Mouse (Mus musculus) c-Kit-negative CD71-positive TER-119-positive erythroid progenitor cells, embryonic 14.5 days (primary cell): ENCODE measurements around the gene Crcp.

Experiments used
- DNase-seq: peaks from one replicate; pipeline ENCODE4 v3.0.0-alpha.2; 2013; ENCODE audit warnings: low read depth, low spot score

Crcp gene

GRCm38 (mm10) chr5:130029142-130029897, at the start of gene Crcp, which contains the start of gene Asl:
Gene Crcp (plus strand): TSS chr5:130029290.
Gene Asl (minus strand): TSS chr5:130029247.
- peak; percentile 65 for DNase-seq

GRCm38 (mm10) chr5:129980216-129980615, 48.9 kb upstream of the Crcp start:
- no peak for DNase-seq

DNA sequence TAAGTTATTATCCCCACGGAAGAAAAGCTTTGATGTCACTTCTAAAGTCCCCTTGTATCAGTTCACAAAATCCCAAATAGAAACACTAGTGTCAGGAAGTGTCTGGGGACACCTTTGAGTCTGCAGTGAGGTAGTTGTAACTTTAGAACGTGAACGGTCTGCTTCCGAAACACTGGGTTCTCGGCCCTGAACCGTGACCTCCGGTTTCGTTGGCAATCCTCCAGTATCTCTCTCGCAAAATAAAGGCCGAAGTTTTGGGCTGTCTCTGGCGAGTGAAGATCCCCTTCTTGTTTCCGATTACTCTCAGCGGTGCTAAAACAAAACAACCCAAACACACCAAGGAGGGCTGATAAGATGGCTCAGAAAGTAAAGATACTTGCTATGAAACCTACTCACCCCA, 39.7 kb upstream of the Crcp start:
- no peak for DNase-seq

- DNase-seq = no peak
These were observed 37.2 kb upstream of the Crcp start for GRCm38 (mm10) chr5:129991898-129992297.

DNA sequence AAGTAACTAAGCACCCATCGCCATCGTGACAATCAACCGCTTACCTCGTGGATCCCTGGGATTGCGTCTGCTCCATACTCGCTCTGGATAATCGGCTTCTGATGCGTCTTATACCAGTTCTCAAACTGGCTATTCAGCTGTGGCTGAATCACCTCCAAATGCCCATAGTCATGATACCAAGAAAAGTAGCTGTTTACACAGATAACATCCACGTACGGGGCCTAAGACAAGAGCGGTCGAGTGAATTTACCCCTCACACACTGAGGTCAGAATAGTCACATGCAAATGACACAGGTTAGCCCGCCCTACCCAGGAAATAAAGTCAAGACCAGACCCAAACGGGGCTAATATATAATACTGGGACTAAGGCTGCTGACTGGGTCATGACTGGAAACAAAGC, 35.7 kb upstream of the Crcp start:
- DNase-seq = no peak

DNA sequence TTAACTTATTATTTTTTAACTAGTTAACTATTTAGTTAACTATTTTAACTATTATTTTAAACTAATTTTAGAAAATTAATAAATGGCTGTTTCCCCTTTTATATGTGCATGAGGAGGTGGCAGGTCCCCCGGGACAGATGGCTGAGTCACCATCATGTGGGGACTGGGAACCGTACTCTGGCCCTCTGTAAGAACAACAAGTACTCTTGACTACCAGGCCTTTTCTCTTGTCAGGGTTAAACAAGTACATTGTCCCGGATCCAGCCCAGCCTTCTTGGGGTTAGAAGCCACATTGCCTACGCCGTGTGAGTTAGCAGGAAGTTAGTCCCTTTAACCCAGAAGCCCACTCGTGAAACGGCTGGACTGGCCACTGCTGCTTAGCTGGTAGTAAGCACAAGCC, 34.1 kb upstream of the Crcp start:
- no peak for DNase-seq

DNA sequence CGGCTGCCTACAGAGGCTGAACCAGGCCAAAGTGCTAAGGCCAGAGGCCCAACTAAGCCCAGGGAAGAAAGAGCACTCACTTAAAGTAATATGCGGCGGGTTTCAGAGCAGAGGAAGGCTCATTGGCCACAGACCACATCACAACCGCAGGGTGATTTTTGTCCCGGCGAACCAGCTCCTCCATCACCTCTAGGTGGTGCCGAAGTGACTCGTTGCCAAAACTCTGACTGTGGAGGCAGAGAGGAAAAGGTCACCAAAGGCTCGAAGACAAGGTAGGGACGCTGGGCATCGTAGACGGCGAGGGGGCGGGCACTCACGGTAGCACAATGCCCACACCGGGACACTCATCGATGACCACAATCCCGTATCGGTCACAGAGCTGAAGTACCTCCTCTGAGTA, 31.4 kb upstream of the Crcp start:
- DNase-seq = no peak

DNA sequence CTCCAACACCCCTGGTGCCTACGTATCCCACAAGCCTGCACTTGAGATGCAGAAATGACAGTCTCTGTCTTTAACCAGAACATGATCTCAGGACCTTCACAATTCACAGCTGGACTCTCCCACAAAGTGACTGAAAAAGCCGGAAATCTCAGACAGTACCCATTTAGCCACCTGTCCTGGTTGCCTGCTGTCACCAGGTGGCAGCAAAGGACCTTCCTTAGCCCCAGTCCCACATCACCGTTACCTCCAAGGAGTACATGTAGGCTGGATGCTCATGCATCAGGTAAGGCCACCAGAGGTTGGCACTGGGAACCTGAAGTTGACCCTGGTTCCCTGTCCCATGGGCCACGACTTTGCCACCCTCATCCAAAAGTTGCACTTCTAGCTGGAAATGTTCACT, 30.0 kb upstream of the Crcp start:
- DNase-seq = no peak

GRCm38 (mm10) chr5:130000735-130001134, 28.4 kb upstream of the Crcp start:
- DNase-seq = no peak

DNA sequence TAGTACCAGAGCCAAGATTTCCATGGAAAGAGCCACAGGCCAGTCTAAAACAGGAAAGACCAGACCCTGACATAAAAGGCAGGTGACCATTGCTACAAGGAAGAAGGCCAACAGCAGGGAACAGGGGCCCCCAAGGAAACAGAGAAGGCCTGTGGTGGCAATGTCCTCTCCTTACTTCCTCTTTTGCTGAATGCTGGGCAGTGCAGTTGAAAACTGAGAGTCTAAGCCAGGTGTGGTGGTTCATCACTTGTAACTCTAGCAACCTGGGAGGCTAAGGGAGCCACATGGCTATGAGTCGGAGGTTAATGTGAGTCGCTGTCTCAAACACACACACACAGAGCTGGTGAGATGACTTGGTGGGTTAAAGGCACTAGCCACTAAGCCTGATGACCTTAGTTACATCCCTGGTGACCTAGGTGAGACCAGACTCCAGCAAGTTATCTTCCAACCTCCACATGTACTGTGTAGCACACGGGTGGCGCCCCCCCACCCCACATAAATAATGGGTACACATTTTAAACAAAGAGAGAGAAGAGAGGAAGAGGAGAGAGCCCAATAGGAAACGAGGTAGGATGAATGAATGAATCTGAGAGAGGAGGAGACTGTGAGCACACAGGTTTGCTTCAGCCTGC, 27.6 kb upstream of the Crcp start:
- no peak for DNase-seq

DNA sequence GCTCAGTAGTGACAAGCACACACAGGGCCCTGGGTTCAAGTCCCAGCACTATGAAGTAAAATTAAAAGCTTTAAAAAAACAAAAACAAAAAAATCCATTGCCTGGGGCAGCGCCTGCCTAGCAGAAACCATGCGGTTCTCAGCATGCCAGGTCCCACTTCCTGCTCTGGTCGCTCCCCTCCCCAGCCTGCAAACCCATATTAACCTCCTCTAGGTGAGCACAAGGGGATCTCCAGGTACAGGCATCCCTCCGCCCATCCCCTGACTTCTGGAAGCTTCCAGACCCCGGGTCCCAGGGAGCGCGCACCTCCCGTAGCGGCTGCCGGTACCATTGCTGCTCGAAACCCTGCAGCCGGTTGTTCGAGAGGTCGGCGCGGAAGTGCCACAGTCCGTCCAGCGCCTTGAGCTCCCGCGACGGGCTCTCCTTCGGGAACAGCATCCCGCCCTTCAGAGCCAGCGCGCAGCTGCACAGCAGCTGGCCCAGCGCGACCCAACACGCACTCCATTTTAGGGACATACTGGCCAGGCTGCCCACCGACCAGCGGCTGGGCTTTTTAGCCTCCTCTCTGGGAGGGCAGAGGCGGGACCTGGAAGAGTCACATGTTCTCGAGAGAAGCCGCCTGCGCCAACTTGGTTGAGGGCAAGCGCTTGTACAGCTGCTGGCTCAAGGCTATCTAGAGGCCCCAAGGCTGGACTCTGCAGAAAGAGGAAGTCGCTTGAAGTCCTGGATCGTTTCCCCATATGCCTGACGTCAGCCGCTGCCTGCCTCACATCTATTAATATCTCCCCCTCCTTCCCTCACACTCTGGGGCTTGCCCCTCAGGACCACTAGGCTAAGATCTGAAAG, 26.6 kb upstream of the Crcp start, which contains the start of gene Gusb:
Gene Gusb (minus strand): TSS at position 749 of the 846 bp plus-strand sequence.
- no peak for DNase-seq

- DNase-seq = no peak
These were observed 25.9 kb upstream of the Crcp start for GRCm38 (mm10) chr5:130003229-130003628.

DNA sequence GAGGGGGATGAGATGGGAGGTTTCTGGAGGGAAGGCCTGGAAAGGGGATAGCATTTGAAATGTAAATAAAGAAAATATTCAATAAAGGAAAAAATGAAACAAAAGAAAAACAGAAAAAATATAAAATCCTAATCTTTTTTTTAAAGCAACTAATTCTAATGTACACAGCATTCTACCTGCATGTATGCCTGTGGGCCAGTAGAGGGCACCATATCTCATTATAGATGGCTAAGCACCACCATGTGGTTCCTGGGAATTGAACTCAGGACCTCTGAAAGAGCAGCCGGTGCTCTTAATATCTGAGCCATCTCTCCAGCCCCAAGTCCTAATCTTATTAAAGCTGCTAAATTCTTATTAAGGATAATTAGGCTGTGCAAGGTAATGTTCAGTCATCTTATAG, 21.7 kb upstream of the Crcp start:
- DNase-seq = no peak

- DNase-seq = no peak
These were observed 21.0 kb upstream of the Crcp start for GRCm38 (mm10) chr5:130008034-130008590.

- DNase-seq = no peak
These were observed 19.3 kb upstream of the Crcp start for GRCm38 (mm10) chr5:130009784-130010183.

- no peak for DNase-seq
These were observed 18.1 kb upstream of the Crcp start for GRCm38 (mm10) chr5:130010961-130011360.

DNA sequence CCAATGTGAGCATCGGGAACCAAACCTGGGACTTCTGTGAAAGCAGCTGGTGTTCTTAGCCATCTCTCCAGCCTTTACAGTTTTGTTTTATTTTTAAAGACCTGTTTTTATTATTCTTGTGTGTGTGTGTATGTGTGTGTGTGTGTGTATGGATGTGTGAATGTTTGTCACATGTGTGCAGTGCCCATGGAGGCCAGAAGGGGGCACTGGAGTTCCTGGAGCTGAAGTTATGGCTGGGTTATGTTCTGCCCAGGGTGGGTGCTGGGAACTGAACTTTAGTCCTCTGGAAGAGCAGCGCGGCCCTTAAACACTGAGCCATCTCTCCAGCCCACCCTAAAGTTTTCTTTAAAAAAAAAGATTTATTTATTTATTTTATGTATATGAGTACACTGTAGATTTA, 14.0 kb upstream of the Crcp start:
- no peak for DNase-seq

DNA sequence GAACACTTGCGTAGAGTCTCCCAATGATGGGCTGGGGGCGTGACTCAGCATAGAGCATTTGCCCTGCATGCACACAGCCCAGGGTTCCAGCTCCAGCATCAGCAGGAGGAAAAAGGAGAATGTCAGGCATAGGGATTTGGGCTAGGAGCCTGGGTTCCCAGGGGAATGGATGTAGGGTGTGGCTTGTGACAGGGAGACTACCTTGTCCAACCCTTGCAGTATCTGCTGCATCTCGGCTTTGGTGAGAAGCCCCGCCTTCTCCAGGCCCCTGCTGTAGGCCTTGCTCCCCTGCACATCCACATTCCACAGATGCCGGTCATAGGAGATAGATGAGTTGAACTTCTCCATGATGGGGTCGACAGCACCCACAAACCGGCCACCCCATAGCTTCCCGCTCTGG, 9.6 kb upstream of the Crcp start:
- DNase-seq = no peak

DNA sequence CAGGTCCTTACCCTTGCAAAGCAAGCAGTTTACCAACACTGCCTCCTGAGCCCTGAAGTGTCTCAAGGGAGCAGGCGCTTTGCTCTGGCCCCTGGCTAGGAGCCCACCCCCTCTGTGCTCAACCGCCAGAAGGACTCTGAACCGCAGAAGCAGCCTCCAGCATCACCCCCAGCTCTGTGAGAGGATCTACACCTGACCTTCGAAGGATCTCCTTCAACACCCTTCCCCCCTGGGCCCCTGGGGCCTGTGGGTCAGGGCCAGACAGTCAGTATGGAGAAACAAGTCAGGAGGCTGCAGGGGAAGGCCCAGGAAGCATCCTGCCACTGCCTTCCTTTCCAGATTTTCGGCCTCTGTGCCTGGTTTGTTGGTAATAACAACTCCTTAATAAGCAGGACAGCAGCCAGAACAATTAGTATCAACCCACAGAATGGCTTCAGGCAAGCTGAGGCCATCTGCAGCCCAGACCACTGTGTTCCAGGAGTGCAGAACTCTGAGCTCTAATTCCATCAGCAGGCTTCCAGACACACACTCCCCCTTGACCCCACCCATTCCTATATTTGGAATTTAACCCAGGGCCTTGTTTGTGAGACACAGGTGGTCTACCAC, 7.6 kb upstream of the Crcp start:
- DNase-seq = no peak

DNA sequence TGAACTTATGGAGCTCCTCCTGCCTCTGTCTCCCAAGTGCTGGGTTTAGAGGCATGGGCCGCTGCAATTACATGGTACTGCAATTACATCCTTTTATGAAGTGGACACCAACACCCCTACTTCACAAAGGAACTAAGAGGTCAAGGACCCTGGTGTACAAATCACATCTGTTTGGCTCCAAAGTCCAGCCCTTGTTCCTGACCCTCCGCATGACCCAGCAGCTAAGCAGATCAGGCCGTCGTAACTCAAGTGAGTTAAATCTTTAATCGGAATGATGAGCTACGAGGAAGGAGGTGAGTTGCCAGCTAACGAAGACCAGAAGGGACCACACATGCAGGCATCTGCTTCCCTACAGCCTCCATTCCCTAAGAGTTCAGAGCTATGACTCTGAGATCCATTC, 6.7 kb upstream of the Crcp start:
- no peak for DNase-seq

DNA sequence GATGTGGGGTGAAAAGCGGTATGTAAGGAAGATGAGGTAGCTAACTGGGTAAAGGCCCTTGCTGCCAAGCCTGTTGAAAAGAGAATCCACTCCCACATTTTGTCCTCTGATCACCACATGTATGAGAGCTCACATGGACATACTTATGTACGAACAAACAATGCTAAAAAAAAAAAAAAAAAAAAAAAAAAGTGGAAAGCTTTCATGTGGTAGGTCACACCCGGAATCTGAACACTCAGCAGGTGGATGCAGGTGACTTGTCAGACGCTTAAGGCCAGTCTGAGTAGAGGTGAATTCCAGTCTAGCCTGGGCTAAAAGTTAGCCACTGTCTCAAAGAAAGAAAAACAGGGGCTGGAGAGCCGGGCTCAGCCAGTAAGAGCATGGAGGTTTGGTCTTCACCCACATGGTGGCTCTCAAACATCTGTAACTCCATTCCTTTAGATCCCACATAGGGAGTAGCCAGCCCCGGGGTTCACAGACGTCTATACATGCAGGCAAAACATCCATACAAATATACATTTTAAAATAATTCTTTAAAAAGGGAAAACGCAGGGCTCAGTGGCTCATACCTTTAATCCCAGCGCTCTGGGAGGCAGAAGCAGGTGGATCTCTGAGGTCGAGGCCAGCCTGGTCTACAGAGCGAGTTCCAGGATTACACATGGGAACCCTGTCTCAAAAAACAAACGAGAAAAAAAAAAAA, 5.9 kb upstream of the Crcp start:
- DNase-seq = no peak
